Comparison of ENCODE assay signal across 8 mouse cellular contexts in the genomic region with DNA sequence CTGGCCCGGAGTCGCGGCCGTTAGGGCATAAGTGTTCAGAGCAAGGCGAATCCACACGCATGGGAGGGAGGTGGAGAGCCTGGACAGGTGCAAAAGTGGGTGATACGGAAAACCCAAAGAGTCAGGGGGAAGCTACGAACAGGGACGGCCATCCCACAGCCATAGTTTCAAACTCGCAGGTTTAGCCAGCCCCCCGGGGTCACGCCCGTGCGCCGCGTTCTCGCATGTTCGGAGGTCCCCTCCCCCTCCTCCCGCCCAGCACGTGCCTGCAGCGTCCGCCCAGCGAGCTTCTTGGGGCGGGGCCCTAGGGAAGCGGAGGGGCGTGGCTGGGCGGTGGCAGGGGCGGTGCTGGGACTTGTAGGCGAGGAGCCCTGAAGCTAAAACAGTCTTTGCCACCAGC. TPM values are rescaled to one million over a fixed set of nuclear protein-coding genes. Genes with fewer than 3 reads are reported as not detected.
DNase-seq lines count a peak whose midpoint lies in the region; ATAC-seq and TF ChIP-seq lines count a peak whose summit lies in the region.

No protein-coding gene starts in this region.

- peaks cover 17% of the 10 kb centered on the region for H3K79me2 ChIP-seq in CH12.LX (replicated peaks; ENCODE audit: control insufficient read depth, extremely low read depth, insufficient read depth, poor library complexity, severe bottlenecking)

- peaks cover 42 to 64% of the 10 kb centered on the region in 2 experiments for H3K4me1 ChIP-seq in CH12.LX (ENCODE audit: control insufficient read depth in 1 of 2, insufficient read depth in 2 of 2)
- peaks cover 36% of the 10 kb centered on the region for H3K4me1 ChIP-seq in forebrain, embryonic 16.5 days (replicated peaks; ENCODE audit: control insufficient read depth, insufficient read depth, low read length)
- H3K4me1 ChIP-seq in lung, embryonic 14.5 days (ENCODE audit: insufficient read depth): peaks cover 10% of the 10 kb centered on the region

- H3K9me3 ChIP-seq in CH12.LX (replicated peaks; ENCODE audit: low read length): no peaks in the 10 kb centered on the region
- no peaks in the 10 kb centered on the region for H3K9me3 ChIP-seq in forebrain, embryonic 16.5 days (ENCODE audit: control insufficient read depth, low read length)
- no peaks in the 10 kb centered on the region for H3K9me3 ChIP-seq in lung, embryonic 14.5 days (ENCODE audit: low read depth, low read length)

- H3K4me2 ChIP-seq in CH12.LX (ENCODE audit: insufficient read depth, low read depth, poor library complexity, severe bottlenecking): peak overlapping the region; percentile 31; the same call in 1 of the 2 replicates
- H3K4me2 ChIP-seq in forebrain, embryonic 16.5 days (ENCODE audit: low read length): peak overlapping the region; percentile 86
- H3K4me2 ChIP-seq in lung, embryonic 14.5 days: peak overlapping the region; percentile 89

- ATAC-seq in forebrain, embryonic 16.5 days: peak; percentile 79
- ATAC-seq in lung, embryonic 14.5 days (ENCODE audit: insufficient read depth): peak; percentile 80
- peak; percentile 58 for ATAC-seq in neutrophil, adult 5-6 weeks (ENCODE audit: extremely low read depth, insufficient number of reproducible peaks, low FRiP score, poor library complexity, severe bottlenecking)

- H3K27ac ChIP-seq in CH12.LX (ENCODE audit: insufficient read depth, low read depth): no peak overlapping the region
- H3K27ac ChIP-seq in forebrain, embryonic 16.5 days (ENCODE audit: low read length): no peak overlapping the region
- H3K27ac ChIP-seq in lung, embryonic 14.5 days (ENCODE audit: low read depth): no peak overlapping the region

- intact Hi-C loops in heart, postnatal 36 days (cut with DNase I): loop anchor here (2.0 kb wide), 1 partner anchor 19 kb away; the partner anchor contains the start of gene Rae1

- TF ChIP-seq POLR2A in CH12.LX (IDR thresholded peaks at IDR 0.05; ENCODE audit: low read depth, low read length): no peak

- peak overlapping the region in 2 of 3 experiments; percentile 24 to 34 for H3K4me3 ChIP-seq in CH12.LX (replicated peaks in 1 of 3; ENCODE audit: low read depth in 2 of 3, low read length in 2 of 3, poor library complexity in 1 of 3)
- H3K4me3 ChIP-seq in forebrain, embryonic 16.5 days (replicated peaks; ENCODE audit: low read length): peak overlapping the region; percentile 48
- H3K4me3 ChIP-seq in lung, embryonic 14.5 days (ENCODE audit: low read depth, low read length): peak overlapping the region; percentile 27

- under 1% methylated on average over 27 of the region's 29 CpGs for WGBS in forebrain, embryonic 16.5 days
- 0% methylated on average over 29 of the region's 29 CpGs for WGBS in lung, embryonic 14.5 days

- peak; percentile 78 for DNase-seq in CH12.LX (ENCODE audit: extremely low read depth)
- peak; percentile 86 for DNase-seq in cerebellum, adult 11-12 months
- DNase-seq in heart, postnatal 36 days: peak; percentile 87 to 90
- DNase-seq in layer of hippocampus, adult 8-10 months (ENCODE audit: low spot score in 2 of 2): peak; percentile 76 to 77
- peak; percentile 94 for DNase-seq in lung, embryonic 14.5 days
- peak; percentile 91 for DNase-seq in testis, postnatal 14 days (ENCODE audit: low spot score)

- no peak for TF ChIP-seq RAD21 in CH12.LX (IDR thresholded peaks at IDR 0.05; ENCODE audit: low read depth, low read length)

- in situ Hi-C loops in CH12.LX (cut with MboI; ENCODE audit: low pct_ligation_motif_present, low pct_unique_long_range_greater_than_20kb, low sequenced_read_pairs): loop anchor here (5.0 to 25.0 kb wide), 2 partner anchors 63 to 143 kb away; partner anchors contain the start of gene Pck1

- H3K27me3 ChIP-seq in CH12.LX (replicated peaks): peaks cover 6% of the 10 kb centered on the region
- no peaks in the 10 kb centered on the region for H3K27me3 ChIP-seq in forebrain, embryonic 16.5 days (replicated peaks; ENCODE audit: control insufficient read depth, insufficient read depth, low read length)
- no peaks in the 10 kb centered on the region for H3K27me3 ChIP-seq in lung, embryonic 14.5 days (ENCODE audit: insufficient read depth, low read length)

- H3K36me3 ChIP-seq in CH12.LX (replicated peaks in 1 of 2; ENCODE audit: control insufficient read depth in 1 of 2, insufficient read depth in 1 of 2, low read length in 1 of 2): peaks cover 18 to 37% of the 10 kb centered on the region in 2 experiments
- peaks cover 9% of the 10 kb centered on the region for H3K36me3 ChIP-seq in forebrain, embryonic 16.5 days (ENCODE audit: control insufficient read depth, insufficient read depth)
- peaks cover 25% of the 10 kb centered on the region for H3K36me3 ChIP-seq in lung, embryonic 14.5 days (ENCODE audit: insufficient read depth)

- TF ChIP-seq EP300 in CH12.LX (IDR thresholded peaks at IDR 0.05; ENCODE audit: low read length): no peak

- dilution Hi-C loops in CH12.LX (cut with MboI; ENCODE audit: extremely low pct_ligation_motif_present, extremely low pct_unique_long_range_greater_than_20kb, low sequenced_read_pairs): no loop called here

- H3K9ac ChIP-seq in CH12.LX (ENCODE audit: insufficient read depth, low read depth): no peak overlapping the region
- H3K9ac ChIP-seq in forebrain, embryonic 16.5 days (replicated peaks; ENCODE audit: low read depth, low read length): peak overlapping the region; percentile 49
- peak overlapping the region; percentile 18 for H3K9ac ChIP-seq in lung, embryonic 14.5 days

- TF ChIP-seq CTCF in CH12.LX (conservative IDR thresholded peaks at IDR 0.05 in 1 of 2, IDR thresholded peaks at IDR 0.05 in 1 of 2; ENCODE audit: low read depth in 2 of 2, low read length in 2 of 2): no peak
- no peak for TF ChIP-seq CTCF in lung, embryonic 14.5 days (IDR thresholded peaks at IDR 0.05; ENCODE audit: low read depth)

TF ChIP-seq in CH12.LX, 34 proteins besides CTCF, POLR2A, EP300 and RAD21 (continues in another document):
- TF ChIP-seq SMC3 (IDR thresholded peaks at IDR 0.05; ENCODE audit: low read depth, low read length) (no peak), JUN (IDR thresholded peaks at IDR 0.05; ENCODE audit: insufficient read depth, low read depth, low read length) (no peak), IRF4 (IDR thresholded peaks at IDR 0.05; ENCODE audit: low read depth, low read length) (peak; percentile 11; the same call in 1 of the 2 replicates), ZC3H11A (IDR thresholded peaks at IDR 0.05; ENCODE audit: low read depth, low read length) (no peak), CHD1 (IDR thresholded peaks at IDR 0.05; ENCODE audit: low read depth, low read length) (no peak), MXI1 (IDR thresholded peaks at IDR 0.05; ENCODE audit: low read depth, low read length) (peak; percentile 49; the same call in 1 of the 2 replicates), MAX (IDR thresholded peaks at IDR 0.05; ENCODE audit: low read length) (peak; percentile 79; the same call in 1 of the 2 replicates), USF1 (IDR thresholded peaks at IDR 0.05; ENCODE audit: low read depth, low read length) (peak; percentile 54), E2F4 (IDR thresholded peaks at IDR 0.05; ENCODE audit: insufficient replicate concordance, low read depth, low read length) (no peak), MAFK (IDR thresholded peaks at IDR 0.05; ENCODE audit: insufficient replicate concordance, low read length) (no peak), KAT2A (IDR thresholded peaks at IDR 0.05; ENCODE audit: insufficient replicate concordance, low read length) (0 out of 2 replicates have a peak, but pooled peaks have one; percentile 18), HCFC1 (IDR thresholded peaks at IDR 0.05; ENCODE audit: low read depth, low read length) (peak; percentile 87), NELFE (IDR thresholded peaks at IDR 0.05; ENCODE audit: low read depth, low read length) (no peak), PAX5 (IDR thresholded peaks at IDR 0.05; ENCODE audit: low read length) (no peak), USF2 (conservative IDR thresholded peaks at IDR 0.05; ENCODE audit: low read depth, low read length) (no peak; the same call in 1 of the 2 replicates), JUND (conservative IDR thresholded peaks at IDR 0.05; ENCODE audit: low read depth, low read length) (no peak), ELF1 (IDR thresholded peaks at IDR 0.05; ENCODE audit: low read depth, low read length) (no peak), UBTF (IDR thresholded peaks at IDR 0.05; ENCODE audit: low read depth, low read length) (no peak), TCF12 (IDR thresholded peaks at IDR 0.05; ENCODE audit: low read depth, low read length) (no peak), RCOR1 (conservative IDR thresholded peaks at IDR 0.05; ENCODE audit: low read depth, low read length) (no peak), POLR2AphosphoS2 (IDR thresholded peaks at IDR 0.05; ENCODE audit: low read depth, low read length) (no peak)

RNA-seq across cellular contexts. Expression of gene Rbm38, which starts 0.5 kb away (rescaled TPM):
- total RNA-seq in CH12.LX (2012; rRNA removed) (19.4 and 20.7 TPM in 2 replicates), CH12.LX (2014; rRNA removed) (11.3 and 14.4 TPM in 2 replicates)
- polyA plus RNA-seq in CH12.LX (2012; ENCODE audit: insufficient read length, low read depth): 83.9 and 85.4 TPM in 2 replicates
- 23.3 and 23.4 TPM in 2 replicates for polyA plus RNA-seq in forebrain, embryonic 16.5 days (2015; fragmentation: Nextera tagmentation; extraction: Ambion mirVana)
- 100 to 1,000 TPM; 159 to 209 TPM for total RNA-seq in heart, postnatal 36 days (2021)
- 1 to 10 TPM; 3.1 to 6.3 (median 4.6) TPM for total RNA-seq in layer of hippocampus, adult 8-10 months (2022)
- polyA plus RNA-seq in lung, embryonic 14.5 days (2014; fragmentation: Nextera tagmentation; extraction: Ambion mirVana): 45.6 and 45.8 TPM in 2 replicates
- total RNA-seq in neutrophil, adult 5-6 weeks (2017): 90.4 and 119 TPM in 2 replicates

RNA-seq across cellular contexts. Expression of gene Rae1, which starts 19.9 kb away (rescaled TPM):
- total RNA-seq in CH12.LX (2012; rRNA removed): 86.3 and 97.7 TPM in 2 replicates
- 114 and 115 TPM in 2 replicates for total RNA-seq in CH12.LX (2014; rRNA removed)
- 86.1 and 95.0 TPM in 2 replicates for polyA plus RNA-seq in CH12.LX (2012; ENCODE audit: insufficient read length, low read depth)
- polyA plus RNA-seq in forebrain, embryonic 16.5 days (2015; fragmentation: Nextera tagmentation; extraction: Ambion mirVana): 156 TPM in 2 replicates
- total RNA-seq in heart, postnatal 36 days (2021): 10 to 100 TPM; 24.0 to 24.7 TPM
- 10 to 100 TPM; 77.5 to 82.0 (median 79.3) TPM for total RNA-seq in layer of hippocampus, adult 8-10 months (2022)
- 137 and 142 TPM in 2 replicates for polyA plus RNA-seq in lung, embryonic 14.5 days (2014; fragmentation: Nextera tagmentation; extraction: Ambion mirVana)
- total RNA-seq in neutrophil, adult 5-6 weeks (2017): 39.8 and 51.1 TPM in 2 replicates

RNA-seq across cellular contexts. Expression of gene Spo11, which starts 42.3 kb away (rescaled TPM):
- total RNA-seq in CH12.LX (2012; rRNA removed): 0.13 and 0.34 TPM in 2 replicates
- total RNA-seq in CH12.LX (2014; rRNA removed): not detected in 2 replicates
- polyA plus RNA-seq in CH12.LX (2012; ENCODE audit: insufficient read length, low read depth): 0.08 and 0.16 TPM in 2 replicates
- polyA plus RNA-seq in forebrain, embryonic 16.5 days (2015; fragmentation: Nextera tagmentation; extraction: Ambion mirVana): 0.68 and 0.75 TPM in 2 replicates
- total RNA-seq in heart, postnatal 36 days (2021): not detected
- total RNA-seq in layer of hippocampus, adult 8-10 months (2022): under 1 TPM in 3 of 4 experiments, not detected in 1; 0.14 to 0.56 (median 0.14) TPM
- polyA plus RNA-seq in lung, embryonic 14.5 days (2014; fragmentation: Nextera tagmentation; extraction: Ambion mirVana): 0.13 and 0.15 TPM in 2 replicates
- 1.6 and 1.9 TPM in 2 replicates for total RNA-seq in neutrophil, adult 5-6 weeks (2017)

Comparison
In these comparisons a context has a peak if more than half of its experiments do, and no peak if none do; other contexts are left out.
1. H3K4me2 ChIP-seq: peak in every context shown above with its lines; median percentile 89 in lung, embryonic 14.5 days; 86 in forebrain, embryonic 16.5 days; 31 in CH12.LX.